In genomic region chr9:107950460-107951355, GRCm38 (mm10) we compare ENCODE assay signal across 8 mouse cellular contexts. TPM values are rescaled to one million over a fixed set of nuclear protein-coding genes. Genes with fewer than 3 reads are reported as not detected.
DNase-seq lines count a peak whose midpoint lies in the region; ATAC-seq lines count a peak whose summit lies in the region.

No protein-coding gene starts in this region.

- ATAC-seq in hindbrain, embryonic 14.5 days (ENCODE audit: low FRiP score) = peak; percentile 96

- peak overlapping the region; percentile 56 for H3K4me3 ChIP-seq in hindbrain, embryonic 14.5 days (replicated peaks; ENCODE audit: low read length)

- H3K4me2 ChIP-seq in hindbrain, embryonic 14.5 days (replicated peaks) = peak overlapping the region; percentile 92

- H3K9me3 ChIP-seq in hindbrain, embryonic 14.5 days (ENCODE audit: control insufficient read depth, low read length) = no peaks in the 10 kb centered on the region

- DNase-seq in R1 (ENCODE audit: low read depth, low spot score) = peak; percentile 97
- peak; percentile 89 to 95 for DNase-seq in cerebellum, postnatal 25 days
- peak; percentile 75 to 86 for DNase-seq in frontal cortex, postnatal 25 days (ENCODE audit: low spot score in 2 of 2)
- peak; percentile 93 for DNase-seq in hindbrain, embryonic 14.5 days (ENCODE audit: low spot score)
- peak; percentile 74 to 89 for DNase-seq in layer of hippocampus, postnatal 25 days (ENCODE audit: extremely low spot score in 1 of 2, low spot score in 1 of 2)
- DNase-seq in lung, postnatal 14 days = peak; percentile 95
- peak; percentile 88 for DNase-seq in ovary, postnatal 36 days (ENCODE audit: low spot score)
- peak; percentile 89 for DNase-seq in thymus, postnatal 14 days

- WGBS in hindbrain, embryonic 14.5 days = 12% methylated on average over 45 of the region's 45 CpGs

- no peaks in the 10 kb centered on the region for H3K27me3 ChIP-seq in hindbrain, embryonic 14.5 days (ENCODE audit: control insufficient read depth, insufficient read depth, low read length)

- peak overlapping the region; percentile 67 for H3K9ac ChIP-seq in hindbrain, embryonic 14.5 days

- peak overlapping the region; percentile 87 for H3K27ac ChIP-seq in hindbrain, embryonic 14.5 days

- H3K36me3 ChIP-seq in hindbrain, embryonic 14.5 days (replicated peaks; ENCODE audit: control insufficient read depth, insufficient read depth) = no peaks in the 10 kb centered on the region

- H3K4me1 ChIP-seq in hindbrain, embryonic 14.5 days (replicated peaks; ENCODE audit: control insufficient read depth, insufficient read depth, low read length) = no peaks in the 10 kb centered on the region; the same call in 1 of the 2 replicates

RNA-seq across cellular contexts. Expression of gene Traip, which starts 0.8 kb away (rescaled TPM):
- 8.4 and 8.6 TPM in 2 replicates for polyA plus RNA-seq in hindbrain, embryonic 14.5 days (2014; fragmentation: Nextera tagmentation; extraction: Ambion mirVana)
- 10 to 100 TPM; 17.2 to 19.1 TPM for total RNA-seq in layer of hippocampus, postnatal 25 days (2021)

RNA-seq across cellular contexts. Expression of gene Camkv, which starts 15.2 kb away (rescaled TPM):
- polyA plus RNA-seq in hindbrain, embryonic 14.5 days (2014; fragmentation: Nextera tagmentation; extraction: Ambion mirVana) = 16.7 and 20.0 TPM in 2 replicates
- 100 to 1,000 TPM; 509 to 559 TPM for total RNA-seq in layer of hippocampus, postnatal 25 days (2021)

RNA-seq across cellular contexts. Expression of gene Actl11, which starts 22.4 kb away (rescaled TPM):
- polyA plus RNA-seq in hindbrain, embryonic 14.5 days (2014; fragmentation: Nextera tagmentation; extraction: Ambion mirVana) = not detected in 2 replicates
- total RNA-seq in layer of hippocampus, postnatal 25 days (2021) = not detected

RNA-seq across cellular contexts. Expression of gene Uba7, which starts 24.6 kb away (rescaled TPM):
- 5.5 and 8.7 TPM in 2 replicates for polyA plus RNA-seq in hindbrain, embryonic 14.5 days (2014; fragmentation: Nextera tagmentation; extraction: Ambion mirVana)
- total RNA-seq in layer of hippocampus, postnatal 25 days (2021) = 1 to 10 TPM; 3.8 to 5.2 TPM

RNA-seq across cellular contexts. Expression of gene Gm20661, which starts 32.1 kb away (rescaled TPM):
- 1.2 and 1.3 TPM in 2 replicates for polyA plus RNA-seq in hindbrain, embryonic 14.5 days (2014; fragmentation: Nextera tagmentation; extraction: Ambion mirVana)
- 1 to 10 TPM; 1.0 to 1.4 TPM for total RNA-seq in layer of hippocampus, postnatal 25 days (2021)

Comparison
In these comparisons a context has a peak if more than half of its experiments do, and no peak if none do; other contexts are left out.
1. Peak in every context shown above with its lines: DNase-seq, ATAC-seq, H3K4me3 ChIP-seq and H3K27ac ChIP-seq.